Mouse (Mus musculus) T-helper 2 cell (primary cell): ENCODE measurements around the gene Gstm5.

Experiments used
- in situ Hi-C: fragments of 300-600 bp; cut with MboI, MseI; formaldehyde crosslinking; loops from one replicate; pipeline ENCODE4 v1.15.1; 2025; ENCODE audit warnings: high pct_unique_total_duplicates

The Gstm5 gene

DNA sequence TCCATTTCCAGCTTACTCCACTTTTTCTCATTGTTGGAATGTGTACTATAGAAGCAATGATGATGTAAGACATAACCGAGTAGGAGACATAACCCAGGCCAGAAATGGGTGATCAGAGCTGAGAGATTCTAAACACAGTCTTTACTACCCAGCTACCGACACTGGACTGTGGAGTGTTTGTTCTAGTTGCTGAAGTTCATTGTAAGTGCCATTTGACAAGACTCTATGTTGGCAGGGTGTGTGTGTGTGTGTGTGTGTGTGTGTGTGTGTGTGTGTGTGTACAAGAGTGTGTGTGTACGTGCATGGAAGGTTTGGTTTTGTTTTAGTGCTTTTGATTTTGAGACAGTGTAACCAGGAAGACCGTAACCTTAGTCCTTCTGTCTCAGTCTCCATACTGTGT, 34.1 kb downstream of the Gstm5 start:
- in situ Hi-C loops: loop anchor here (5.0 kb wide), 1 partner anchor 223 kb away; the partner anchor contains the start of gene Gpr61

DNA sequence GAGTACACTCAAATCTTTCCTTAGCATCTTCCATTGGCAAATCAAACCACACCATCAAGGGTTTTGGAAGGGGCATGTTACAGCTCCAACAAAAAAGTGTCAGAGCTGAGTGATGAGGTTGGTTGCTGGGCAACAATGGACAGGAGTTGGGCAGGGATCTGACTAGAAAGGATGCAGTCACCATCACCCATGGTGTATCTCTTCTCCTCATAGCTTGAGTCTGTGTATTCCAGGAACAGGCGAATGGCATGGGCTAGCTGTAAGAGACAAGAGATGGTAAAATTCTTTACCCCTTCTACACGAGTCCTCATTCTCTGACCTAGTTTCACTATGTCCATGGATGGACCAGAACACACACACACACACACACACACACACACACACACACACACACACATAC, 35.5 kb downstream of the Gstm5 start:
- in situ Hi-C loops: loop anchor here (5.0 kb wide), 1 partner anchor 221 kb away; the partner anchor contains the start of gene Gpr61

DNA sequence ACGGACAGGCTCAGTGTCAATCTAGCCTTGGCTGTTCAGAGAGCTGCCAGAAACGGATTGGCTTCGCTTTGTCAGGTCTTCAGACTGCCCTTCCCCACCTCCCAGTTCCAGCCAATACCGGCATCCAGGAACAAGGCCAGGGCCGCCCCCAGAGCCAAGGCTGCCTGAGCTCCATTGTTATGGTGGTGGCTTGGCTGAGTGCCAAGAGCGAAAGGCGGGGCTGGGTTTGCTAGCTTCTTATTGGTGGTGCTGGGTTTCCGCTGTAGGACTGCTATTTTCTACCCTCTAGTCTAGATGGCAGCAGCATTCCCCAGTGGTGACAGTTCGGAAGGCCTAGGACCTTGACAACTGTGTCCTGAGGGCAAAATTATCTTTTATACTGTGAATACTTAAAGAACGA, 36.0 kb downstream of the Gstm5 start, which contains the start of gene Gstm7:
TSS of gene Gstm7 (minus strand) at position 148 of the 400 bp plus-strand sequence.
- in situ Hi-C loops: loop anchor here (5.0 kb wide), 1 partner anchor 221 kb away; the partner anchor contains the start of gene Gpr61

DNA sequence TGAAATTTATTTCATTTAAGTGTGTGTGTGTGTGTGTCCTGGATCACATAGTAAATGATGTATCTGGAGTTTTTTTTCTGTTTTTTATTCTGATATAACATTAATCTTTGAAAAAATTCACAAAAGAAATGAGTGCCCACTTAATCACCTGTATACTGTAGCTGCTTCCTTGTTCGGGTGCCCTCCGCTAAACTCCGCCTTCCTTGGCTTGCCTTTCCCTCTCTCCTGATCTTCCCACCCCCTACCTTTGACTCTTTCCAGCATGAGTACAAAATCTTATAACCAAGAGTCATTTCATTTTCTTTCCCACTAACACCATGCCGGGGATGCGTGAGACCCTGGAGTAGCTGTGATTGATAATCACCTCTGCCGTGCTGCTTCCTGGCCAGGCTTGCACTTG, 36.5 kb downstream of the Gstm5 start:
- in situ Hi-C loops: loop anchor here (5.0 kb wide), 1 partner anchor 220 kb away; the partner anchor contains the start of gene Gpr61

DNA sequence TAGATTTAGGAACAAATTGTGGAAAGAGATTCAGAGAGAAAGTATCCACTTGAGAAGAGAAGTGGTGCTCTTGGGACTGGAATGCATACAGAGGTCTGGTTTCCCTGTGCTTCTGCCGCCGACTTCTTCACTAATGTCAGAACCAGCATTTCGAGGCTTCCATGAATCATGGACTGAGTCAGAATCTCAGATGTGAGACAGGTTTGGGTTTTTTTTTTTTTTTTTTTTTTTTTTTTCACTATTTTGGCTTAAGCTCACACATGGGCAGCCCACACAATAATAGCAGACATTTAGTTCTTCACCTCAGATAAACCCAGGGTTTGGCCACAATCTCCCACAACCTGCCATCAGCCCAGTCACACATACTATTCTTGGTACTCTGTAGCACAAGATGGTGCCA, 39.6 kb downstream of the Gstm5 start:
- in situ Hi-C loops: no loop called here

DNA sequence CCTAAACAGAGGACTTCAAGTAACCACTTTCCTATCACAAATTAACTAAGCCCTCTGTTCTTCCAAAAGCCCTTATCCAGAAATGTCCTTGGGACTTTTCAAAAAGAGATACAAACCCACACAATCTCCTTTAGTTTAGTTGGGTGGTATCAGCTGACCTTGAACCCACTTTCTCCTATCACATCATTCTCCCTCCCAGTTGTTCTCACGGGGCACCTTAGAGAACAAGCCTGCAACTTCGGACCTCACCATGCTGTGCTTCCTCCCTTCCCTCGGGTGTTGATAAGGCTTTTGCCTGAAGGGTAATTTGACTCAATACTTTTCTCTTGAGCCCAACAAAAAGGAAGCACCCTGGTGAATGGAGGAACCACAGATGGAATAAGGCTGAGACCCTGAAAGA, 40.3 kb downstream of the Gstm5 start:
- in situ Hi-C loops: no loop called here

DNA sequence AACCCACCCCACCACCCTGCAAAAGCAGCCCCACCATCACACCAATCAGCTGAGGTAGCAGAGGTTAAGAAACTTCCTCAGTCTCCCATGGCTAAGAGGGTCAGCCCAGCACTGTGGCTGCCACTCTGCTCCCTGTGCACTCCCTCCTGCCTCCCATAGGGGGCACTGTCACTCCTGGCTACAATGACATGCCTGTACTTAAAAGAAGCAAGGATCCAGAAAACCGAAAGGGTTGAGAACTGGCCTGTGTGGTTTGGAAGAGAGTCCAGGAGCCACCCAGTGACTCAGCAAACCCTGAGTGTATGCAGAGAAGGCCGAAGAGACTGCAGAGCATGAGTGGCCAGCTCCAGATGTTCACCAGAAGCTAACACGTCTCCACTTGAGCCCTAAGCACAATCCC, 43.8 kb downstream of the Gstm5 start:
- in situ Hi-C loops: no loop called here

DNA sequence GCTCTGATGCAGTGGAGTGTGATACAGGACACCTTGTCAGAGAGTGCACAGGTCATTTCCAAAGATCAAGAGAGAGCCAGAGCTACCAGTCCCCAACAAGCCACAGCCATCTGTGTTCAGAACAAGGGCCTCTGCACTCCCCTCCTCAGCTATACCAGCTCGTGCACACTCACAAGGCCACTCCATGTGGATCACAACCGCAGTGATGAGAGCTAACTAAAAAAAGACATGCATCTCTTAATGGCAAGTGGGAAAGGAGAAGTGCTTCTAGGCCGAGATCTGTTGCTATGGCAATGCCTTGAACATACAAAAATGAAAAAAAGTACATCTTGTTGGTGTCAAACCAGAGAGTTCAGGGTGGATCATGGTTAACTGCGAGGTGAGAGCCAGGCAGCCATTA, 44.2 kb downstream of the Gstm5 start:
- in situ Hi-C loops: no loop called here

DNA sequence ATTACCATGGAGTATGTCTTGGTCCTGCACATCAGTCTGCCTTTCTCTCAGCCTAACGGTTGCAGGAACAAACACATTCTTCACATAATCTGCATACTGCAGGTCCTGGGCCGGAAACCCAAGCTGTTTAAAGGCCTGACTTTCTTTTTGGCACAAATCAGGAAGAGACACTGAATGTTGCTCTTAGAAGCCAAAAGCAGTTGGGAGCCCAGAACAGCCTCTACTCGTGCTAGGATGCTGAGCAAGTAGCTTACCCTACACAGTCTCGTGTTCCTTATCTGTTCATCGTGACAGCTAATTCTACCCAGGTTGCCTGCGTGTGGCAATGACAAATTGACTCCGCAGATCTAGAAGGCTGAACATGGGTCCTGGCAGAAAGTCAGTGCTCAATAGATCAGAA, 44.9 kb downstream of the Gstm5 start:
- in situ Hi-C loops: no loop called here

DNA sequence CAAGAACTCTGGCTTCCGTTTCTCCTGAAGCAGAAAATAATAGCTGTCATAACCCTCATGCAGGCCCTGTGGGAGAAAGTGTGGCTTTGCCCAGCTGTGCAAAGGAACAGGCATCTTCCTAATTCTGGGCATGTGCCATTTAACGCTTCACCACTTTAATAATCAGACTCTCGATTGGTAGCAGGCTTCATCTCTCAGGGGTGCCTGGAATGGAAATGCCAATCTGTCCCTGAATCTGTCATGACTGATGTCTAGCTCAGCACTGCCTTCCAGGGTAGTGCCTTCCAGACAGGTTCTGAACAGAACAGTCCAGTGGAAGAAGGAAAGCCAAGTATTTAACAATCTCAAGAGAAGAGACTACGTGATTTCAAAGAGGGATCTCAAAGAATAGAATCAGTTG, 45.6 kb downstream of the Gstm5 start:
- in situ Hi-C loops: no loop called here

DNA sequence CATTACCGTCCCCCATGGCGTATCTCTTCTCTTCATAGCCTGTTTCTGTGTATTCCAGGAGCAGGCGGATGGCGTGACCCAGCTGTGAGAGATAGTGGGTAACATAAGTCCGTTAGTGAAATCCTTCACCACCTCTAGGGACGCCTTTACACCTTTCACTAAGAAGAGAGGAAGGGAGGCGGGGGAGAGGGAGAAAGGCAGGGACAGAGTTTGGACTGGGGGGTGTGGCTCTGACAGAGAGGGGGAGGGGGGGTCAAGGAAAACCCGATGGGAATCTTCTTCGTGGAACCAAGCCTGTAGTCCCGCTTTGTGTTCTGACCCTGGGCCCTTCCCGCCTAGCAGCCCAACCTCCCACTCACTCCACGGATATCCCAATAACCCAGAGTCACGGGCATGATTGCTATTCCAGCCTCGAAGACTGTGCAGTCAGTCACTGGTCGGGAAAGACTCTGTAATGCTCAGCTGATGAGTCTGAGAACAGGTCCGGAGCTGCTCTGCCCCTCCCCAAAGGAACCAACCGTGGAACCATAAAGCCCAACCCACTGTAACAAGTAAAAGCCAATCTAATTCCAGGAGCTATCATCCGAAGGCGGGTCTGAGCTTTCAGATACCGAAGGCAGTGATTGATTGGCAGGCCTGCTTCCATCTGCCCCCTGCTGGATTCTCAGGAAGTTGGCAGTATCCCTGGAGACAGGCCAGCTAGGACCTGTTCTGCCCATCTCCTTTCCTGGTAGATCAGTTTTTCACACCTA, 47.8 kb downstream of the Gstm5 start, which contains the start of gene Gstm6:
TSS of gene Gstm6 (minus strand) at position 511 of the 752 bp plus-strand sequence.
- in situ Hi-C loops: no loop called here

DNA sequence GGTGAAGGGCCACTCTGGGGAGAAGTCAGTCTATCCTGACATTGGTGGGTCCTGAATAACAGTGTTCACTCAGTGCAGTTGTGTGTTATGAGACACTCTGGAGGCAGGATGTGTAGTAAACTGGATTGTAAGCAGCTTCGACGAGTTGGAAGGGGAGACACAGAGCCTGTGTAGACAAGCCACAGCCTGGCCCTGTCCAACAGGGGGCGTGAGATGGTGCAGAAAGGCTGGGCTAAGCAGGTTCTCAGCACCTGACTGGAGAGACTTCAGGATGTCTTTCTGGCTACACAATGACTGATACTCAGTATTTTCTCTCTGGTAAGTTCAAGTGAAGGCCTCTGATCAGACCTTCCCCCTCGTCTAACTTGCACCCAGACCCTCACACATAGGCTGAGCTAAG, 50.1 kb downstream of the Gstm5 start:
- in situ Hi-C loops: no loop called here
